Mouse (Mus musculus) heart, adult 2 months (tissue): ENCODE results near the gene Elovl5. TPM values are rescaled to one million over a fixed set of nuclear protein-coding genes. Genes with fewer than 3 reads are reported as not detected.

ENCODE experiments used
- DNase-seq, 2 experiments: peaks; one replicate each; pipeline ENCODE4 v3.0.0; 2021
- H3K27ac ChIP-seq: fragments of 200-600 bp; 2 replicates; pipeline ENCODE4 v1.8.1; 2022
- H3K27me3 ChIP-seq: fragments of 200-500 bp; 2 replicates; pipeline ENCODE4 v1.6.1; 2012; ENCODE audit warnings: mild to moderate bottlenecking, low read length, inconsistent platforms, mixed read lengths; ENCODE audit not compliant: control insufficient read depth, insufficient read depth
- H3K36me3 ChIP-seq: fragments of 200-500 bp; 2 replicates; pipeline ENCODE4 v1.6.1; 2012; ENCODE audit warnings: low read length, inconsistent platforms; ENCODE audit not compliant: control insufficient read depth, insufficient read depth
- H3K4me1 ChIP-seq: fragments of 200-500 bp; 2 replicates; pipeline ENCODE4 v1.6.1; 2011; ENCODE audit warnings: low read length; ENCODE audit not compliant: control insufficient read depth, insufficient read depth
- H3K4me3 ChIP-seq: fragments of 200-600 bp; 2 replicates; pipeline ENCODE4 v1.8.1; 2022
- H3K79me2 ChIP-seq: fragments of 200-500 bp; replicated peaks from 2 replicates; pipeline ENCODE4 v1.6.1; 2012; ENCODE audit warnings: mild to moderate bottlenecking, inconsistent platforms, low read length, moderate library complexity, mixed read lengths; ENCODE audit not compliant: control insufficient read depth, insufficient read depth
- H3K9ac ChIP-seq: fragments of 200-500 bp; 2 replicates; pipeline ENCODE4 v1.6.1; 2012; ENCODE audit warnings: low read depth, mild to moderate bottlenecking, control low read depth, inconsistent platforms, low read length, mixed read lengths
- CTCF ChIP-seq: fragments of 200-600 bp; IDR thresholded peaks from 2 replicates; pipeline ENCODE4 v1.8.1; 2022; ENCODE audit warnings: antibody characterized with exemption, mild to moderate bottlenecking, moderate library complexity
- EP300 ChIP-seq: fragments of 200-500 bp; IDR thresholded peaks from 2 replicates; pipeline ENCODE4 v1.6.1; 2011; ENCODE audit warnings: low read depth, low read length, control low read depth; ENCODE audit not compliant: insufficient read depth
- POLR2A ChIP-seq: fragments of 200-500 bp; IDR thresholded peaks from 2 replicates; pipeline ENCODE4 v1.6.1; 2011; ENCODE audit warnings: mild to moderate bottlenecking, low read depth, low read length, control low read depth; ENCODE audit not compliant: insufficient read depth
- WGBS: fragments of 180-500 bp; shearing (Covaris S2); methylation state at CpG from one replicate; pipeline ENCODE4 v1.1.7; 2018; 5-methylcytosine and 5-hydroxymethylcytosine counted together
- intact Hi-C: fragments of 180-260 bp; cut with DNase I; formaldehyde crosslinking; loops from one replicate; pipeline ENCODE4 v1.15.1; 2025
- long read RNA-seq: library from polyadenylated mRNA; stranded (forward); transcript quantifications from one replicate; pipeline ENCODE4 v2.0.0, GENCODE M21; 2021
- polyA plus RNA-seq: library from polyadenylated mRNA; depleted of rRNA; stranded (reverse); fragments of >200 nt; gene quantifications from 2 replicates; pipeline ENCODE4 v1.2.3, GENCODE M21; 2012; rRNA removed
- total RNA-seq, 2 experiments: library from RNA; stranded (reverse); gene quantifications; 2 replicates each; pipeline ENCODE4 v1.2.3; 2021

Elovl5 gene
- total RNA-seq (10 to 100 TPM; 34.0 to 37.5 TPM), polyA plus RNA-seq (35.9 and 50.2 TPM in 2 replicates)
- long read RNA-seq, transcript Elovl5-201 (8 exons, 2,782 nt): major isoform, 14 of 23 reads
- long read RNA-seq, partial matches to known transcripts: 8 of 23 reads
- long read RNA-seq, other reads (novel, unspliced or antisense): 1 of 23 reads

DNA sequence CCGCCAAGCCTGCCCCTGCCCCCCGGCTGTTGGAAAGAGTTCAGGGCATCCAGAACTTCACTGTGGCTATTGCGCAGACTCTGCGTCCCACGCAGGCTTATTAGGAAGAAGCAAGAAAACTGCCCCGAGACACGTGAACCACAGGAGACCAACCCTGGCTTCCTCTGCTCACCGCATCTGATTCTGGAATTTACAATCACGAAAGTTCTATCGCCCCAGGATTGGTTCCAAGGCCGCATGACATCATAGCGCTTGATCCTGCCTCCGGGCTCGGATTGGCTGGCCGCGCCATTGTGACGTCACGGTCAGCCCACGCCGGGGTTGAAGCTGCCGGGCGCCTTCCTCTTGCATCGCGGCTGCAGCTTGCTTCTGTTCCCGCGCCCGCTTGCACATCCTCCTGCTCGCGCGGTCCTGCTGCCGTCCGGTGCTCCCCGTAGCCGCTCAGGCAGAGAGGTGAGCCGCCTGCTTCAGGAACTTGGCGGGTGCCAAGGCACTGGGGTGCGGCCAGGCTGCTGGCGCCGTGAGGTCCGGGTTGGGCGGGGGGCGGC, at the start of gene Elovl5:
TSS of gene Elovl5 (plus strand) at position 291 of the 548 bp plus-strand sequence.
- WGBS: under 1% methylated on average over 42 of the region's 42 CpGs
- intact Hi-C loops: loop anchor here (10.0 kb wide), 1 partner anchor 258 kb away; no protein-coding TSS in a partner anchor
- H3K4me3 ChIP-seq: peak within 1 kb of the TSS; percentile 84
- H3K27me3 ChIP-seq: no peaks in the 10 kb centered on the region
- H3K9ac ChIP-seq: peak within 1 kb of the TSS; percentile 88
- TF ChIP-seq EP300: no peak; the same call in 1 of the 2 replicates
- peak; percentile 79 for TF ChIP-seq POLR2A
- TF ChIP-seq CTCF: no peak
- H3K36me3 ChIP-seq: peaks cover 3% of the 10 kb centered on the region; the same call in 1 of the 2 replicates
- peaks cover 2% of the 10 kb centered on the region; the same call in 1 of the 2 replicates for H3K79me2 ChIP-seq
- peak within 1 kb of the TSS; percentile 93 for H3K27ac ChIP-seq
- DNase-seq: peak; percentile 98
- H3K4me1 ChIP-seq: peaks cover 7% of the 10 kb centered on the region

DNA sequence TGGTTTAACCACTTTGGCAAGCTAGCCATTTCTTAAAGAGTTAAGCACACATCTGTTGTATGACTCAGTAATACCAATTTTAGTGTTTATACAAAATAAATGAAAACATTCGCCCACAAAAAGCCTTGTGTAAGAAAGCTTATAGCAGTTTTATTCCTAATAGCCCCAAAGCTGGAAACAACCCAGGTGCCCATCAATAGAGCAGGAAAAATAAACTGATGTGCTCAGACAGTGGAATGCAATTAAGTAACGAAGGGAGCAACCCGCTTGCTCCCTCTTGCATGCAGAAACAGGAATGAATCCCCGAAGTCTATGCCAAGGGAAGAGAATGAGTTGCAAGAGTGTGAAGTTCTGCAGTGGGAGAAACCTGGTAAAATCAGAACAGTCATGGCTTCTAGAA, 25.7 kb upstream of the Elovl5 start:
- Histone ChIP-seq H3K79me2 (no peaks in the 10 kb centered on the region), H3K4me1 (no peaks in the 10 kb centered on the region), H3K9ac (no peak overlapping the region), H3K36me3 (no peaks in the 10 kb centered on the region), H3K27ac (no peak overlapping the region), H3K4me3 (no peak overlapping the region), H3K27me3 (no peaks in the 10 kb centered on the region)
- TF ChIP-seq POLR2A (no peak), CTCF (no peak), EP300 (no peak)
- no peak for DNase-seq
- intact Hi-C loops: no loop called here
- 78% methylated on average over 4 of the region's 4 CpGs for WGBS

DNA sequence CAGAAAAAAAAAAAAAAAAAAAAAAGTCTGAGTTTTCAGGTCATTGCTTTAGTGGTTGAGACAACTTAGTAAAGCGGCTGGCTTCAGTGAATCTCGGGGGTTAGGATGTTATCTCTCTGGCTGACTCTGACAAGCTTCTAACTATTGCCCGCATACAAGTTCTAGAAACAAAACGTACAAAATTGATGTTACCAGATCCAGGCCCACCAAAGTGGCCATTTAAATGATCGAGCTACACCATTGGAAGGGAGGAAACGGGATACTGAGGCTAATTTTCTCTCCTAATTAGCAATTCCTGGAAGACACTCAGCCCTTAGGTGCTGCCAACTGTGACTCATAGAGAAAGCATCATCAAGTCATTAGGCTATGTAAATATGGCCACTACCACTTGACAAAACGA, 18.6 kb upstream of the Elovl5 start:
- 61% methylated on average over 7 of the region's 7 CpGs for WGBS
- intact Hi-C loops: no loop called here

GRCm38 (mm10) chr9:77904133-77904532, 13.0 kb upstream of the Elovl5 start:
- no peak overlapping the region for H3K4me3 ChIP-seq
- intact Hi-C loops: no loop called here
- TF ChIP-seq CTCF: no peak
- TF ChIP-seq EP300: no peak
- no peak for TF ChIP-seq POLR2A
- peaks cover 1% of the 10 kb centered on the region; the same call in 1 of the 2 replicates for H3K4me1 ChIP-seq
- no peaks in the 10 kb centered on the region for H3K27me3 ChIP-seq
- H3K79me2 ChIP-seq: no peaks in the 10 kb centered on the region
- 99% methylated on average over 2 of the region's 2 CpGs for WGBS
- no peaks in the 10 kb centered on the region; the same call in none of the 2 replicates for H3K36me3 ChIP-seq
- H3K27ac ChIP-seq: no peak overlapping the region
- DNase-seq: no peak
- no peak overlapping the region for H3K9ac ChIP-seq

More for the DNA sequence above, 18.6 kb upstream of the Elovl5 start:
- TF ChIP-seq EP300 (no peak), POLR2A (no peak), CTCF (no peak)
- Histone ChIP-seq H3K4me3 (no peak overlapping the region), H3K79me2 (no peaks in the 10 kb centered on the region), H3K4me1 (no peaks in the 10 kb centered on the region), H3K9ac (no peak overlapping the region), H3K36me3 (no peaks in the 10 kb centered on the region), H3K27ac (no peak overlapping the region), H3K27me3 (no peaks in the 10 kb centered on the region)
- no peak for DNase-seq

DNA sequence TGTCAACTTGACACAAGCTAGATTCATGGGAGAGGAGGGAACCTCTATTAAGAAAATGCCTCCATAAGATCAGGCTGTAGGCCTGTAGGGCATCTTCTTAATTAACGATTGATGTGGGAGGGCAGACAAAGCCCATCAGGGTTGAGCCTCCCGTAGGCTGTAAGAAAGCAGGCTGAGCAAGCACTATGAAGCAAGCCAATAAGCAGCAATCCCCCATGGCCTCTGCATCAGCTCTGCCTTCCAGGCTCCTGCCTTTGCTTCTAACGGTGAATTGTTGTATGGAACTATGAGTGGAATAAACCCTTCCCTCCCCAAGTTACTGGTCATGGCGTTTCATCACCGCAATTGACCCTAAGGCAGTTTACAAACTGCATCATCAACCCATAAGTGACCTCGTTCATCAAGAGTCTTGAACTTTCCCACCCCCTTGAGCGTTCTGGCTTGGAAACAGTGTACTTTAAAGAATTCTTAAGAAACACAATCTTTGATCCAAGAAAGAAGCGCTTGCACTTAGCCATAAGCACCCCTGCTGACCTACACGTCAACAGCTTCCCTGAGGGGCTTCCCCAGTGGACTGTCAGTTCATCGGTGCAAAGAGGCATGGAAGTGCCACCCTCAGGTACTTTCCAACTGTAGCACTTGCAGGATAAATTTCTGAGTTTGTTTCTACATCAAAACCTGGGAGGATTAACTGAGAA, 7.4 kb upstream of the Elovl5 start:
- no peak for TF ChIP-seq CTCF
- no peak for TF ChIP-seq POLR2A
- no peak for TF ChIP-seq EP300
- intact Hi-C loops: loop anchor here (1.0 to 10.0 kb wide), 6 partner anchors 75 to 265 kb away; partner anchors contain the start of gene Gclc
- Histone ChIP-seq H3K9ac (peak overlapping the region; percentile 55), H3K36me3 (peaks cover 5% of the 10 kb centered on the region), H3K27ac (peak overlapping the region; percentile 99), H3K27me3 (no peaks in the 10 kb centered on the region), H3K4me1 (peaks cover 10% of the 10 kb centered on the region), H3K79me2 (no peaks in the 10 kb centered on the region), H3K4me3 (peak overlapping the region; percentile 88)
- peak; percentile 32 to 51 for DNase-seq
- 33% methylated on average over 10 of the region's 10 CpGs for WGBS
